Mouse (Mus musculus): ENCODE data around the gene Camkk1. TPM values are rescaled to one million over a fixed set of nuclear protein-coding genes. Genes with fewer than 3 reads are reported as not detected.

Camkk1 gene
- polyA plus RNA-seq, 1 experiment: 20.9 TPM

DNA sequence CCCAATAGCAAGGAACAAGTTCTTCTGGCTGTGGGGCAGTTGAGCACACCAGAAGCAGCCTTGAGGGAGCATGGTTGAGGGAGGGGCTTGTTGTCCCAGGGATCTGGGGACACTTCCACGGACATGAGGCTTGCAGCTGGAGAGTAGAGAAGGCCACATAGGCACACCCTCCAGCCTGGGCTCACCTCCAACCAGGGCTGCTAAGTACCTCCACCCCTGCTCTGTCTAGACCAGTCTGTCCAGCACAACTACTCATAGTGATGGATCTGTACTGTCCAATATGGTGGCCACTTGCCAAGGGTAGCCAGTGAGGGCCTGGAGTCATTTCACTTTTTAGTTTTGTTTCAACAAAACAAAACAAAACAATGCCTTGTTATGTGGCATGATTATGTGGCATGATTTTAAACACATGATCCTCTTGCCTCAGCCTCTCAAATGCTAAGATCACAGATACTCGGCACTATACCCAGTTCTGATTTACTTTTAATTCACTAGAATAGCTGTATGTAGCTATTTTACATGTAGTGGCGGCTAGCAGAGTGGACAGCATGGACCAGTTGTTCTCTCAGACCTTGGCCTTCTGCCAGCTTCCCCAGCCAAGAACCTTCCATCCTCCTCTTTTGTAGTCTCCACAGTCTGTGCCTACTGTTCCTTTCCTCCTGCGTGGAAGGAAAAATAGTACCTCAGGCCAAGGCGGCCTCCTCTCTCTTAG is 3.3 kb upstream of the Camkk1 start:
- TF ChIP-seq CTCF (IDR thresholded peaks at IDR 0.05; ENCODE audit: borderline replicate concordance, extremely low read depth, insufficient read depth, insufficient read length) (no peak), POLR2A (IDR thresholded peaks at IDR 0.05; ENCODE audit: borderline replicate concordance, extremely low read depth, insufficient read depth, insufficient read length, poor library complexity, severe bottlenecking) (no peak)
- no peak for DNase-seq (ENCODE audit: low read depth)

- TF ChIP-seq POLR2A (IDR thresholded peaks at IDR 0.05; ENCODE audit: borderline replicate concordance, extremely low read depth, insufficient read depth, insufficient read length, poor library complexity, severe bottlenecking): no peak
- no peak for TF ChIP-seq CTCF (IDR thresholded peaks at IDR 0.05; ENCODE audit: borderline replicate concordance, extremely low read depth, insufficient read depth, insufficient read length)
- DNase-seq (ENCODE audit: low read depth): no peak
Measured at GRCm38 (mm10) chr11:73016103-73016420, 2.7 kb upstream of the Camkk1 start.

DNA sequence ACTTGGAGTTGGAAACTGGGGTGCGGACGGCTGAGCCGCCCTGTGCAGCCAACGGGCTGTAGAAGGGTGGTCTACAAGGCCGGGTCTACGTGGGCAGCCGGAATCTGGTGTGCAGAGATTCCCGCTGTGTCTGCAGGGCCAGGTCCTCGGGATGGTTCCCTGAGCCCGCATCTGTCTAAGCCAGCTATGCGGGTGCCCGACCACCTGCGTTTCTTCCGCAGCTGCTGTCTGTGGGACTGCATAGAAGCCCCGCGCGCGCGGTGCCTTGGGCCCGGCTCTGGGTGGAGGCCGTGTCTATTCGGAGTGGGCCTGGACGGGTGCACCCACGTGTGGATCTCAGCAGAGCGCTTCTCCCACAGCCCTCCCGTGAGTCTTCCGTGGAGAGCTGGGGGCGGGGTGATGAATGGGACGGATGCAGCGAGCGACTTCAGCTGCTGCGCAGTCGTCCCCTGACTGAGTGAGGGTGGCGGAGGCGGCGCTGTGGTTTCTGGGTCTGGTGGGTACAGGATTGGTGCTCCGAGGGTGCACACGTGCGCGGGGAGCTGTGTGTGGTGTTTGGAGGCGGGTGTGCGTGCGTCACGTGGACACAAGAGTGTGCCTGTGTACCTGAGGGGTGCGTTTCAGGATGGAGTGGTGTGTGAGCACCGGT is 463 bp downstream of the Camkk1 start:
- DNase-seq (ENCODE audit: low read depth): peak; percentile 76
- no peak for TF ChIP-seq CTCF (IDR thresholded peaks at IDR 0.05; ENCODE audit: borderline replicate concordance, extremely low read depth, insufficient read depth, insufficient read length)
- TF ChIP-seq POLR2A (IDR thresholded peaks at IDR 0.05; ENCODE audit: borderline replicate concordance, extremely low read depth, insufficient read depth, insufficient read length, poor library complexity, severe bottlenecking): no peak

GRCm38 (mm10) chr11:73020953-73021800 is 2.4 kb downstream of the Camkk1 start:
- no peak for TF ChIP-seq CTCF (IDR thresholded peaks at IDR 0.05; ENCODE audit: borderline replicate concordance, extremely low read depth, insufficient read depth, insufficient read length)
- TF ChIP-seq POLR2A (IDR thresholded peaks at IDR 0.05; ENCODE audit: borderline replicate concordance, extremely low read depth, insufficient read depth, insufficient read length, poor library complexity, severe bottlenecking): no peak
- DNase-seq (ENCODE audit: low read depth): no peak

GRCm38 (mm10) chr11:73023099-73023498 is 4.3 kb downstream of the Camkk1 start:
- no peak for DNase-seq (ENCODE audit: low read depth)
- no peak for TF ChIP-seq CTCF (IDR thresholded peaks at IDR 0.05; ENCODE audit: borderline replicate concordance, extremely low read depth, insufficient read depth, insufficient read length)
- TF ChIP-seq POLR2A (IDR thresholded peaks at IDR 0.05; ENCODE audit: borderline replicate concordance, extremely low read depth, insufficient read depth, insufficient read length, poor library complexity, severe bottlenecking): no peak

GRCm38 (mm10) chr11:73023827-73024226 is 5.0 kb downstream of the Camkk1 start:
- TF ChIP-seq CTCF (IDR thresholded peaks at IDR 0.05; ENCODE audit: borderline replicate concordance, extremely low read depth, insufficient read depth, insufficient read length): no peak
- TF ChIP-seq POLR2A (IDR thresholded peaks at IDR 0.05; ENCODE audit: borderline replicate concordance, extremely low read depth, insufficient read depth, insufficient read length, poor library complexity, severe bottlenecking): no peak
- DNase-seq (ENCODE audit: low read depth): no peak

GRCm38 (mm10) chr11:73024236-73024904 is 5.6 kb downstream of the Camkk1 start:
- TF ChIP-seq CTCF (IDR thresholded peaks at IDR 0.05; ENCODE audit: borderline replicate concordance, extremely low read depth, insufficient read depth, insufficient read length) (no peak), POLR2A (IDR thresholded peaks at IDR 0.05; ENCODE audit: borderline replicate concordance, extremely low read depth, insufficient read depth, insufficient read length, poor library complexity, severe bottlenecking) (no peak)

DNA sequence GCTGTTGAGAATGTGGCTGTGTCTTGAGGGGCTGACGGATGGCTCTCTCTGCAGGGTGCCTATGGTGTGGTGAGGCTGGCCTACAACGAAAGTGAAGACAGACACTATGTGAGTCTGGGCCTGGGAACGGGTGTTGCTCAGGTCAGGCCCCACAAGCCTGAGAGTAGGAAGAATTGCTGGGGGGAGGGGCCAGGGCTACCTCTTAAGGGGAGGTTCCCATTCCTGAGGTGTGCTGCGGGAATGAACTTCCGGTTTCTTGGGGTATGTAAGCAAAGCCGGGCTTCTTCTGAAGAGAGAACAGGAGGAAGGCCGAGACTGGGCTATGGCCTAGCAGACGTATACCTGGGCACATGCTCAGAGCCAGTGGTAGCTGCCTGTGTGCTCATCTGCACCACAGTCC is 8.2 kb downstream of the Camkk1 start:
- no peak for DNase-seq (ENCODE audit: low read depth)
- no peak for TF ChIP-seq POLR2A (IDR thresholded peaks at IDR 0.05; ENCODE audit: borderline replicate concordance, extremely low read depth, insufficient read depth, insufficient read length, poor library complexity, severe bottlenecking)
- no peak for TF ChIP-seq CTCF (IDR thresholded peaks at IDR 0.05; ENCODE audit: borderline replicate concordance, extremely low read depth, insufficient read depth, insufficient read length)

More at GRCm38 (mm10) chr11:73024236-73024904, 5.6 kb downstream of the Camkk1 start:
- DNase-seq (ENCODE audit: low read depth): peak; percentile 5

- no peak for TF ChIP-seq CTCF (IDR thresholded peaks at IDR 0.05; ENCODE audit: borderline replicate concordance, extremely low read depth, insufficient read depth, insufficient read length)
- TF ChIP-seq POLR2A (IDR thresholded peaks at IDR 0.05; ENCODE audit: borderline replicate concordance, extremely low read depth, insufficient read depth, insufficient read length, poor library complexity, severe bottlenecking): no peak
- peak; percentile 97 for DNase-seq (ENCODE audit: low read depth)
Measured at GRCm38 (mm10) chr11:73030821-73031498, 12.2 kb downstream of the Camkk1 start.

- TF ChIP-seq POLR2A (IDR thresholded peaks at IDR 0.05; ENCODE audit: borderline replicate concordance, extremely low read depth, insufficient read depth, insufficient read length, poor library complexity, severe bottlenecking): no peak
- no peak for TF ChIP-seq CTCF (IDR thresholded peaks at IDR 0.05; ENCODE audit: borderline replicate concordance, extremely low read depth, insufficient read depth, insufficient read length)
- DNase-seq (ENCODE audit: low read depth): peak; percentile 61
Measured at GRCm38 (mm10) chr11:73031536-73031935, 12.7 kb downstream of the Camkk1 start.

Data from brain, embryonic 14.5 days (tissue).